Mouse (Mus musculus): ENCODE measurements around the gene Gtdc1.
"Not testable (repeated sequence)": the region's sequence is repeated elsewhere in the genome, so short reads cannot be mapped to it uniquely, and the experiment has no call there.

Gene Gtdc1

GRCm38 (mm10) chr2:44782746-44783145, 144.7 kb downstream of the Gtdc1 start:
- in situ Hi-C loops (cut with MboI, MseI) = no loop called here

- in situ Hi-C loops (cut with MboI, MseI) = no loop called here
Observed at GRCm38 (mm10) chr2:44780961-44781360, 146.5 kb downstream of the Gtdc1 start.

GRCm38 (mm10) chr2:44763898-44764297, 163.6 kb downstream of the Gtdc1 start:
- in situ Hi-C loops (cut with MboI, MseI) = no loop called here

- in situ Hi-C loops (cut with MboI, MseI) = no loop called here
Observed at GRCm38 (mm10) chr2:44736618-44737017, 190.8 kb downstream of the Gtdc1 start.

- in situ Hi-C loops (cut with MboI, MseI) = no loop called here
Observed at GRCm38 (mm10) chr2:44721461-44721860, 206.0 kb downstream of the Gtdc1 start.

GRCm38 (mm10) chr2:44705883-44706615, 221.4 kb downstream of the Gtdc1 start:
- in situ Hi-C loops (cut with MboI, MseI) = no loop called here

- in situ Hi-C loops (cut with MboI, MseI) = no loop called here
Observed at GRCm38 (mm10) chr2:44700276-44700675, 227.2 kb downstream of the Gtdc1 start.

GRCm38 (mm10) chr2:44696441-44696840, 231.0 kb downstream of the Gtdc1 start:
- in situ Hi-C loops (cut with MboI, MseI) = no loop called here

- in situ Hi-C loops (cut with MboI, MseI) = no loop called here
Observed at GRCm38 (mm10) chr2:44693898-44694297, 233.6 kb downstream of the Gtdc1 start.

- in situ Hi-C loops (cut with MboI, MseI) = no loop called here
Observed at GRCm38 (mm10) chr2:44664049-44664448, 263.4 kb downstream of the Gtdc1 start.

GRCm38 (mm10) chr2:44659870-44660269, 267.6 kb downstream of the Gtdc1 start:
- in situ Hi-C loops (cut with MboI, MseI) = no loop called here

GRCm38 (mm10) chr2:44659011-44659410, 268.4 kb downstream of the Gtdc1 start:
- in situ Hi-C loops (cut with MboI, MseI) = no loop called here

- in situ Hi-C loops (cut with MboI, MseI) = no loop called here
Observed at GRCm38 (mm10) chr2:44648537-44648936, 278.9 kb downstream of the Gtdc1 start.

- in situ Hi-C loops (cut with MboI, MseI) = no loop called here
Observed at GRCm38 (mm10) chr2:44646398-44646797, 281.1 kb downstream of the Gtdc1 start.

GRCm38 (mm10) chr2:44639370-44639769, 288.1 kb downstream of the Gtdc1 start:
- in situ Hi-C loops (cut with MboI, MseI) = no loop called here

- in situ Hi-C loops (cut with MboI, MseI) = no loop called here
Observed at GRCm38 (mm10) chr2:44638157-44638556, 289.3 kb downstream of the Gtdc1 start.

- in situ Hi-C loops (cut with MboI, MseI) = no loop called here
Observed at GRCm38 (mm10) chr2:44633971-44634370, 293.5 kb downstream of the Gtdc1 start.

GRCm38 (mm10) chr2:44633064-44633463, 294.4 kb downstream of the Gtdc1 start:
- in situ Hi-C loops (cut with MboI, MseI) = no loop called here

GRCm38 (mm10) chr2:44632584-44632983, 294.9 kb downstream of the Gtdc1 start:
- in situ Hi-C loops (cut with MboI, MseI) = no loop called here

GRCm38 (mm10) chr2:44631064-44631463, 296.4 kb downstream of the Gtdc1 start:
- in situ Hi-C loops (cut with MboI, MseI) = no loop called here

- in situ Hi-C loops (cut with MboI, MseI) = no loop called here
Observed at GRCm38 (mm10) chr2:44628778-44629177, 298.7 kb downstream of the Gtdc1 start.

GRCm38 (mm10) chr2:44625154-44625553, 302.3 kb downstream of the Gtdc1 start:
- in situ Hi-C loops (cut with MboI, MseI) = no loop called here

GRCm38 (mm10) chr2:44622471-44622870, 305.0 kb downstream of the Gtdc1 start:
- in situ Hi-C loops (cut with MboI, MseI) = no loop called here

- in situ Hi-C loops (cut with MboI, MseI) = not testable (repeated sequence)
Observed at GRCm38 (mm10) chr2:44599653-44600052, 327.8 kb downstream of the Gtdc1 start.
